Mouse (Mus musculus) liver, embryonic 14.5 days (tissue): ENCODE data around the gene Tmem63c. TPM values are rescaled to one million over a fixed set of nuclear protein-coding genes. Genes with fewer than 3 reads are reported as not detected.
A peak's percentile ranks its signal among the peaks of the same experiment; 100 is the strongest.

Source experiments
- ATAC-seq: fragments of 200-750 bp; cut with Nextera tagmentation; 2 replicates; pipeline ENCODE4 v1.8.0; 2017; ENCODE audit warnings: moderate number of reproducible peaks, mild to moderate bottlenecking, moderate library complexity; ENCODE audit not compliant: insufficient read depth
- DNase-seq, 3 experiments: peaks; one replicate each; pipeline ENCODE4 v3.0.0-alpha.2; 2012 to 2013; ENCODE audit warnings: low read depth in 3 of 3, low spot score in 3 of 3
- H3K27ac ChIP-seq: fragments of 300-500 bp; sonication (generic); 2 replicates; pipeline ENCODE4 v1.5.1; 2014; ENCODE audit warnings: moderate library complexity, mild to moderate bottlenecking, control low read depth, inconsistent platforms
- H3K27me3 ChIP-seq: fragments of 300-500 bp; sonication (generic); 2 replicates; pipeline ENCODE4 v1.6.1; 2014; ENCODE audit warnings: mild to moderate bottlenecking, low read length, moderate library complexity; ENCODE audit not compliant: control insufficient read depth, insufficient read depth
- H3K36me3 ChIP-seq: fragments of 300-500 bp; sonication (generic); replicated peaks from 2 replicates; pipeline ENCODE4 v1.6.1; 2014; ENCODE audit warnings: low read depth; ENCODE audit not compliant: control insufficient read depth, insufficient read depth
- H3K4me1 ChIP-seq, 2 experiments: fragments of 200-500 bp in 1 of 2; fragments of 300-500 bp in 1 of 2; sonication (generic) in 1 of 2; replicated peaks; 2 replicates each; pipeline ENCODE4 v1.6.1; 2012 to 2014; ENCODE audit warnings: antibody characterized with exemption in 1 of 2, inconsistent platforms in 1 of 2, low read length in 1 of 2; ENCODE audit not compliant: control insufficient read depth in 2 of 2, insufficient read depth in 2 of 2
- H3K4me2 ChIP-seq: fragments of 300-500 bp; sonication (generic); 2 replicates; pipeline ENCODE4 v1.6.1; 2014; ENCODE audit warnings: low read depth, mild to moderate bottlenecking, control low read depth, moderate library complexity
- H3K4me3 ChIP-seq, 2 experiments: fragments of 200-500 bp in 1 of 2; fragments of 300-500 bp in 1 of 2; sonication (generic) in 1 of 2; 2 replicates each; pipeline ENCODE4 v1.5.1; 2012 to 2014; ENCODE audit warnings: low read depth in 2 of 2, low read length in 2 of 2, mild to moderate bottlenecking in 2 of 2, control low read depth in 1 of 2, inconsistent platforms in 1 of 2, moderate library complexity in 1 of 2; ENCODE audit not compliant: insufficient read depth in 1 of 2
- H3K9ac ChIP-seq: fragments of 300-500 bp; sonication (generic); replicated peaks from 2 replicates; pipeline ENCODE4 v1.6.1; 2014; ENCODE audit warnings: mild to moderate bottlenecking, control low read depth, moderate library complexity
- H3K9me3 ChIP-seq: fragments of 300-500 bp; sonication (generic); 2 replicates; pipeline ENCODE4 v1.6.1; 2016; ENCODE audit warnings: low read length, mixed read lengths; ENCODE audit not compliant: control insufficient read depth
- CTCF ChIP-seq: IDR thresholded peaks from 2 replicates; pipeline ENCODE4 v1.5.1; 2016; ENCODE audit warnings: antibody characterized with exemption, low read depth, control low read depth
- EP300 ChIP-seq: IDR thresholded peaks from 2 replicates; pipeline ENCODE4 v1.6.1; 2016; ENCODE audit warnings: antibody characterized with exemption, low read depth
- WGBS: fragments of 180-500 bp; shearing (Covaris S2); extraction: QIAGEN DNeasy Blood & Tissue Kit; methylation state at CpG from one replicate; pipeline ENCODE4 v1.1.7; 2014; ENCODE audit not compliant: insufficient replicate concordance; 5-methylcytosine and 5-hydroxymethylcytosine counted together
- polyA plus RNA-seq, 2 experiments: library from polyadenylated mRNA; depleted of rRNA in 1 of 2; stranded (reverse) in 1 of 2; unstranded in 1 of 2; fragments of >200 nt; fragmentation: Nextera tagmentation in 1 of 2; extraction: Ambion mirVana in 1 of 2; gene quantifications; 2 replicates each; pipeline versions ENCODE4 v1.2.1 to v1.2.3; 2012 to 2014

The Tmem63c gene
- polyA plus RNA-seq, 2 experiments = not detected

DNA sequence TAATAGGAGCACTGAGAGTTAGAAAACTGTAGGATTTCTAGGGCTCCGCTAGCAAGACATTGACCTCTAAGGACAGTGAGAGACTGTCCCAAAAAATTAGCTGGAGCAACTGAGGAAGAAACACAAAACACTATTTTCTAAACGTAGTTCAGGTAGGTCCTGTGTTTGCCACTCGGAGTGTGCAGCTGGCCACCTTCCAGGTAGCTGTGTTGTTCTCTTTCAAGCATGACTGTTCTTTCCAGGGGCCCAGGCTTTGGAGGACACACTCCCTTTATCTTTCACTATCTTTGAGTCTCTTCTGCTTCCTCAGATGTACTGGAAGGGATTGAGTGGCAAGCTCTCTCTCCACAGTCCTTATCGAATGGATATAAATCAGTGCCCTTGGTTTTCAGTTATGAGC is 82.3 kb downstream of the Tmem63c start:
- TF ChIP-seq EP300 (no peak), CTCF (no peak)
- H3K4me1 ChIP-seq = no peaks in the 10 kb centered on the region
- H3K9me3 ChIP-seq = no peaks in the 10 kb centered on the region
- no peak overlapping the region for H3K4me3 ChIP-seq
- no peak overlapping the region for H3K9ac ChIP-seq
- no peak overlapping the region for H3K4me2 ChIP-seq
- DNase-seq (no peak), ATAC-seq (no peak)
- peaks cover 8% of the 10 kb centered on the region for H3K27me3 ChIP-seq
- WGBS = 74% methylated on average over 4 of the region's 4 CpGs
- no peaks in the 10 kb centered on the region for H3K36me3 ChIP-seq
- H3K27ac ChIP-seq = no peak overlapping the region

GRCm38 (mm10) chr12:87104796-87105195 is 83.7 kb downstream of the Tmem63c start:
- no peak overlapping the region for H3K4me3 ChIP-seq
- ATAC-seq (no peak), DNase-seq (no peak)
- WGBS = 45% methylated on average over 4 of the region's 4 CpGs
- no peak overlapping the region for H3K27ac ChIP-seq
- TF ChIP-seq CTCF (no peak), EP300 (no peak)
- H3K9ac ChIP-seq = no peak overlapping the region
- H3K4me1 ChIP-seq = no peaks in the 10 kb centered on the region
- peaks cover 8% of the 10 kb centered on the region for H3K27me3 ChIP-seq
- no peaks in the 10 kb centered on the region for H3K9me3 ChIP-seq
- H3K4me2 ChIP-seq = no peak overlapping the region
- no peaks in the 10 kb centered on the region for H3K36me3 ChIP-seq

DNA sequence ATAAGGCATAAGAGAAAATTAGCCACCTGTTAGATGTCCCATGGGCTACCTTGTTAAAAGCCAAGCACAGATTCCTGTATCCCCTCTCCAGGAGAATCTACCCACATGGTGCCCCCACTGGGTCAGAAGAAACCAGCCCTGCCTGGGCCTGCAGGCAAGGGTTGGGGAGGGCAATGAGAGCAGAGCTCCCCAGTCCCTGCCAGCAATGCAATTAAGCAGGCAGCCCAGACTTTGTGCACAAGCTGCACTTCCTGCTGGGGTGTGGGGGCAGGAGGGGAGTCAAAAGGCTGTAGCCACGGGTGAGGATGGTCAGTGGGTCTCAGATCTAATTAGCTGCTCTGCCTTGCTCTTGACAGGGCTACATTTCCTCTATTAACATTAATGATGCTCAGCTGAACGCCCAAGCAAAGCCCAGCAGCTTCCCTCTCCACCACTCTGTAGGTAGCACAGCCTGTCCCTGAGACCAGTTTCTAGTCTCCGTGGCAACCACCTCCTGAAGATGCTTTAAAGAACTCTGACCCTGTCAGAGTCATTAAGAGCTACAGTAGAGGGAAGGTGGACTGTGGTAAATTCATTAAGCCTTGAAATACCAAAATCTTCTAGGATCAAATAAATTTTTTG is 86.3 kb downstream of the Tmem63c start:
- no peak for TF ChIP-seq EP300
- no peak for TF ChIP-seq CTCF
- no peaks in the 10 kb centered on the region for H3K4me1 ChIP-seq

GRCm38 (mm10) chr12:87121918-87122589 is 100.9 kb downstream of the Tmem63c start:
- no peaks in the 10 kb centered on the region for H3K27me3 ChIP-seq
- WGBS = 32% methylated on average over 4 of the region's 4 CpGs
- H3K36me3 ChIP-seq = no peaks in the 10 kb centered on the region
- ATAC-seq (peak; percentile 93), DNase-seq (peak; percentile 52 to 60 (median 59))
- no peak overlapping the region for H3K9ac ChIP-seq
- TF ChIP-seq CTCF = no peak
- peak; percentile 57 for TF ChIP-seq EP300
- no peak overlapping the region for H3K4me2 ChIP-seq
- no peak overlapping the region; the same call in 1 of the 2 replicates for H3K27ac ChIP-seq
- H3K4me1 ChIP-seq = peaks cover 6 to 7% of the 10 kb centered on the region in 2 experiments
- H3K4me3 ChIP-seq = no peak overlapping the region
- H3K9me3 ChIP-seq = no peaks in the 10 kb centered on the region

More for the DNA sequence above, 86.3 kb downstream of the Tmem63c start:
- ATAC-seq (no peak), DNase-seq (no peak)
- H3K9me3 ChIP-seq = no peaks in the 10 kb centered on the region
- H3K36me3 ChIP-seq = no peaks in the 10 kb centered on the region
- no peak overlapping the region for H3K27ac ChIP-seq
- no peak overlapping the region for H3K4me2 ChIP-seq
- no peak overlapping the region for H3K4me3 ChIP-seq
- WGBS = 31% methylated on average over 3 of the region's 3 CpGs
- H3K27me3 ChIP-seq = peaks cover 1% of the 10 kb centered on the region; the same call in 1 of the 2 replicates
- no peak overlapping the region for H3K9ac ChIP-seq

DNA sequence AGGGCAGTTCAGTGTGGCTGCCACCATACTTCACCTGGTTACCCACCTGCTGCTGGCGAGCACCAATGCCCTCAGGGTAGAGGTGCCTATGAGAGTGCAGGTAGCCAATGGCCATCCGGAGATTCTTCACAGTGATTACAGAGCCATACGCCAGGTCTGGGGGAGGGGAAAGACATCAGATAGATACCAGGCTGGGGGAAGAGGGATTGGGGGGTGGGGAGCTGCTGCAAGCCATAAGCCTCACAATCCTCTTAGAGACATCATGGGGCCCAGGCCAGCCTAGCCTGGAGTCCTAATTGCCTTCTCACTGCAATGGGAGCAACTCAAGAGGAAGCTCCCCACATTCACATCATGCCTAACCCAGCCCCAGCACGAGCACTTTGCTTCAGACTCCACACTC is 106.1 kb downstream of the Tmem63c start:
- DNase-seq (no peak), ATAC-seq (no peak)
- no peaks in the 10 kb centered on the region for H3K27me3 ChIP-seq
- H3K9me3 ChIP-seq = no peaks in the 10 kb centered on the region
- no peak overlapping the region for H3K4me3 ChIP-seq
- H3K27ac ChIP-seq = no peak overlapping the region
- no peaks in the 10 kb centered on the region for H3K36me3 ChIP-seq
- H3K4me1 ChIP-seq = peaks cover 3 to 6% of the 10 kb centered on the region in 2 experiments
- TF ChIP-seq EP300 = no peak
- no peak for TF ChIP-seq CTCF
- WGBS = 59% methylated on average over 4 of the region's 4 CpGs
- H3K9ac ChIP-seq = no peak overlapping the region
- no peak overlapping the region for H3K4me2 ChIP-seq
